Mouse (Mus musculus): ENCODE measurements around the gene Tmem131l.

- TF ChIP-seq CTCF (IDR thresholded peaks at IDR 0.05) (no peak), EP300 (IDR thresholded peaks at IDR 0.05) (no peak)
Observed at GRCm38 (mm10) chr3:83849341-83849740, 190.6 kb downstream of the Tmem131l start.

Data from lung, postnatal 0 days (tissue).